Mouse (Mus musculus): ENCODE data around the gene Hpn.
A peak's percentile ranks its signal among the peaks of the same experiment; 100 is the strongest.

Gene Hpn

GRCm38 (mm10) chr7:31140302-31140701 lies 25.2 kb upstream of the Hpn start:
- DNase-seq, result no peak

- peak; percentile 76 for DNase-seq
These were observed 24.7 kb upstream of the Hpn start for GRCm38 (mm10) chr7:31139765-31140164.

GRCm38 (mm10) chr7:31135717-31136116 lies 20.6 kb upstream of the Hpn start:
- DNase-seq, result no peak

- DNase-seq, result no peak
These were observed 16.8 kb upstream of the Hpn start for GRCm38 (mm10) chr7:31131866-31132265.

GRCm38 (mm10) chr7:31130841-31131240 lies 15.8 kb upstream of the Hpn start:
- DNase-seq, result peak; percentile 58

- no peak for DNase-seq
These were observed 15.1 kb upstream of the Hpn start for GRCm38 (mm10) chr7:31130197-31130596.

- no peak for DNase-seq
These were observed 13.1 kb upstream of the Hpn start for GRCm38 (mm10) chr7:31128157-31128705.

GRCm38 (mm10) chr7:31126851-31127724 lies 12.0 kb upstream of the Hpn start, which contains the start of gene Scn1b:
TSS of gene Scn1b (minus strand) at chr7:31127003.
- peak; percentile 56 for DNase-seq

- DNase-seq, result no peak
These were observed 11.2 kb upstream of the Hpn start for GRCm38 (mm10) chr7:31126211-31126751.

GRCm38 (mm10) chr7:31125116-31125515 lies 10.0 kb upstream of the Hpn start:
- DNase-seq, result no peak

GRCm38 (mm10) chr7:31124381-31124780 lies 9.3 kb upstream of the Hpn start:
- no peak for DNase-seq

- no peak for DNase-seq
These were observed 8.6 kb upstream of the Hpn start for GRCm38 (mm10) chr7:31123697-31124096.

GRCm38 (mm10) chr7:31122641-31123631 lies 7.8 kb upstream of the Hpn start:
- no peak for DNase-seq

- no peak for DNase-seq
These were observed 4.5 kb upstream of the Hpn start for GRCm38 (mm10) chr7:31119556-31119955.

GRCm38 (mm10) chr7:31118486-31118885 lies 3.4 kb upstream of the Hpn start:
- DNase-seq, result no peak

GRCm38 (mm10) chr7:31117465-31117864 lies 2.4 kb upstream of the Hpn start:
- DNase-seq, result no peak

GRCm38 (mm10) chr7:31116721-31117145 lies 1.6 kb upstream of the Hpn start:
- no peak for DNase-seq

GRCm38 (mm10) chr7:31115587-31116043 lies 525 bp upstream of the Hpn start:
- peak; percentile 91 for DNase-seq

GRCm38 (mm10) chr7:31114646-31115045 lies 444 bp downstream of the Hpn start:
- peak; percentile 80 for DNase-seq

- peak; percentile 70 for DNase-seq
These were observed 1.3 kb downstream of the Hpn start for GRCm38 (mm10) chr7:31113800-31114199.

GRCm38 (mm10) chr7:31112036-31112435 lies 3.1 kb downstream of the Hpn start:
- no peak for DNase-seq

- no peak for DNase-seq
These were observed 4.2 kb downstream of the Hpn start for GRCm38 (mm10) chr7:31110861-31111385.
